Mouse (Mus musculus) lung, embryonic 16.5 days (tissue): Measurements from ENCODE around the gene Lonrf2. TPM values are rescaled to one million over a fixed set of nuclear protein-coding genes. Genes with fewer than 3 reads are reported as not detected.
A peak's percentile ranks its signal among the peaks of the same experiment; 100 is the strongest.

Experiments
- ATAC-seq: fragments of 200-750 bp; cut with Nextera tagmentation; 2 replicates; pipeline ENCODE4 v1.8.0; 2017; ENCODE audit warnings: low read depth, mild to moderate bottlenecking, moderate library complexity
- H3K27ac ChIP-seq: fragments of 300-500 bp; sonication (generic); 2 replicates; pipeline ENCODE4 v1.5.1; 2014; ENCODE audit warnings: mild to moderate bottlenecking, control low read depth, low read length
- H3K27me3 ChIP-seq: fragments of 300-500 bp; sonication (generic); 2 replicates; pipeline ENCODE4 v1.6.1; 2014; ENCODE audit warnings: low read depth, low read length, mixed read lengths; ENCODE audit not compliant: control insufficient read depth, insufficient read depth
- H3K36me3 ChIP-seq: fragments of 300-500 bp; sonication (generic); 2 replicates; pipeline ENCODE4 v1.6.1; 2014; ENCODE audit warnings: low read length; ENCODE audit not compliant: control insufficient read depth, insufficient read depth
- H3K4me1 ChIP-seq: fragments of 300-500 bp; sonication (generic); replicated peaks from 2 replicates; pipeline ENCODE4 v1.6.1; 2014; ENCODE audit warnings: low read length, mixed read lengths; ENCODE audit not compliant: control insufficient read depth, insufficient read depth
- H3K4me2 ChIP-seq: fragments of 300-500 bp; sonication (generic); 2 replicates; pipeline ENCODE4 v1.6.1; 2014; ENCODE audit warnings: low read depth, low read length, control low read depth
- H3K4me3 ChIP-seq: fragments of 300-500 bp; sonication (generic); 2 replicates; pipeline ENCODE4 v1.5.1; 2014; ENCODE audit warnings: mild to moderate bottlenecking, low read length, control low read depth
- H3K9ac ChIP-seq: fragments of 300-500 bp; sonication (generic); 2 replicates; pipeline ENCODE4 v1.6.1; 2014; ENCODE audit warnings: low read length, control low read depth
- H3K9me3 ChIP-seq: fragments of 300-500 bp; sonication (generic); 2 replicates; pipeline ENCODE4 v1.6.1; 2016; ENCODE audit warnings: low read length; ENCODE audit not compliant: control insufficient read depth
- WGBS: fragments of 180-500 bp; shearing (Covaris S2); extraction: QIAGEN DNeasy Blood & Tissue Kit; methylation state at CpG from one replicate; pipeline ENCODE4 v1.1.7; 2014; 5-methylcytosine and 5-hydroxymethylcytosine counted together
- polyA plus RNA-seq: library from polyadenylated mRNA; unstranded; fragments of >200 nt; fragmentation: Nextera tagmentation; extraction: Ambion mirVana; gene quantifications from 2 replicates; pipeline ENCODE4 v1.2.1, GENCODE M21; 2015

Lonrf2 gene
- polyA plus RNA-seq, 1 experiment from 2014 or later: 0.40 TPM

DNA sequence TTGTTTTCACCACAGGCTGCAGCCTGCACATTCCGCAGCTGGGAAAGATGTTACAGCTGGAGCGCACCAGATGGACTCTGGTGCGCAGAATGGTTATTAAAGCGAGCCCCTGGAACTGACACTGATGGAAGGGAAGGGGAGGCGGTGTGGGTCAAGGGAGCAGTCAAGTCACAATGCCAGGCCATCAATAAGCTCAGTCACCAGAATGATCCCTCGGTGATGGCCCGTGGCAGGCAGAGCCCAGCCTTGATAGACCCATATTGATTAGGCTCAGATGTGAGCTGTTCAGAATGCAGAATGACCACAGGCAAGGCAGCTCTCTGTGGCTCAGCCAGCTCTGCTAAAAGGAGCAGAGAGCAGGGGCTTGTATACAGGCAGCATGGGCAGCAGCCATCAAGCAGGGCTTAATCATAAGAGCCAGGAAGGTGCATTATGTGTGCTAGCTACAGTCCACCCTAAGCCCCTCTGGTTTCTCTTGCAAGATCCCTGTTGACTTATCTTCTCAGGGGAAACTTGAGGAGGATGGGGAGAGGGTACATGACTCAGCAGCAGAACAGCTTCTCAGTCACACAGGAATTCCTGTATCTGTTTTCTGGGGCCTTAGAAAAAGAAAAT lies 46.4 kb downstream of the Lonrf2 start:
- H3K9me3 ChIP-seq: no peaks in the 10 kb centered on the region
- H3K27me3 ChIP-seq: no peaks in the 10 kb centered on the region
- H3K27ac ChIP-seq: no peak overlapping the region
- H3K4me1 ChIP-seq: no peaks in the 10 kb centered on the region
- no peaks in the 10 kb centered on the region for H3K36me3 ChIP-seq
- no peak for ATAC-seq
- 56% methylated on average over 7 of the region's 7 CpGs for WGBS
- no peak overlapping the region for H3K4me3 ChIP-seq
- H3K4me2 ChIP-seq: no peak overlapping the region
- no peak overlapping the region for H3K9ac ChIP-seq

DNA sequence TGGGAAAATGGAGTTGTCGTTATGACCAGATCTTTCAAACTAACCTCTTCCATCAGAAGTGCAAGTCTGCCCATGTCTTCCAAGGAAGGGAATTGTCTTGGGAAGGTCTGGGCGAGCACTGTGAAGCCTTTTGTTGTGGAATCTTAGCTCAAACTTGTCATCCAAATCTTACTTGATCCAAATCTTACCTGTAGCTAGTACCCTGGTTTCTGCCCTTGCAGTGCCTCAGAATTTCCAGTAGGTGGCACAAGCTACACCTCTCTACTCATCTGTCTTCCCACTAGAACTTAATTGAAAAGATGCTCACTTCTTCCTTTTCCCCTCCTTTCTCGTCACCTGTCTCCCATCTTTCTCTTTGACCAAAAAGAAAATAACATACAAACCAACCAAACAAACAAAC lies 47.6 kb downstream of the Lonrf2 start:
- H3K9ac ChIP-seq: no peak overlapping the region
- no peaks in the 10 kb centered on the region for H3K4me1 ChIP-seq
- 73% methylated on average over 3 of the region's 3 CpGs for whole genome bisulfite sequencing
- H3K27ac ChIP-seq: no peak overlapping the region
- H3K9me3 ChIP-seq: no peaks in the 10 kb centered on the region
- ATAC-seq: no peak
- H3K4me2 ChIP-seq: no peak overlapping the region
- H3K27me3 ChIP-seq: no peaks in the 10 kb centered on the region
- no peak overlapping the region for H3K4me3 ChIP-seq
- H3K36me3 ChIP-seq: no peaks in the 10 kb centered on the region

DNA sequence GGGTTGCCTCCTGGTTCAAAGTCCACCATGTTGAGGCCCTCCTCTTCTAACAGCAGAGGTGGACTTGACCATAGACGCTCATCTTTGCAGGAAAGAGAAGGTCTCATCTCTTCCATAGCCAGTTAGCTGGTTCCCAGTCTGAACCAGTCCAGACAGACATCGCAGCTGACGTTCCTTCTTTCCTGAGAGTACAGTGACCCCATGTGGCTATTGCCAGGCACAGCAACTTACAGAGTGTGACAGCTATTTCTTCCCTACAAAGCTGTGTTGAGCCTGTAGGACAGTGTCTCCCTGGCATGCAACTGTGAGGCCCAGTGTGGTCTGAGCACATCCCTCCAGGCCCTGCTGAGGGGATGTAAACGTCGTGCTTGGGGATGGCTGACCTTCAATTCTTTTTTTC lies 49.1 kb downstream of the Lonrf2 start:
- Histone ChIP-seq H3K27ac (no peak overlapping the region), H3K36me3 (no peaks in the 10 kb centered on the region), H3K9me3 (no peaks in the 10 kb centered on the region), H3K27me3 (no peaks in the 10 kb centered on the region), H3K4me3 (no peak overlapping the region), H3K9ac (no peak overlapping the region), H3K4me2 (no peak overlapping the region), H3K4me1 (no peaks in the 10 kb centered on the region)
- ATAC-seq: no peak
- 5% methylated on average over 5 of the region's 5 CpGs for WGBS

GRCm38 (mm10) chr1:38786358-38786757 lies 50.2 kb downstream of the Lonrf2 start:
- Histone ChIP-seq H3K27ac (no peak overlapping the region), H3K36me3 (no peaks in the 10 kb centered on the region), H3K4me3 (no peak overlapping the region), H3K4me2 (no peak overlapping the region), H3K4me1 (no peaks in the 10 kb centered on the region), H3K27me3 (no peaks in the 10 kb centered on the region), H3K9ac (no peak overlapping the region), H3K9me3 (no peaks in the 10 kb centered on the region)
- 62% methylated on average over 7 of the region's 7 CpGs for WGBS
- no peak for ATAC-seq

DNA sequence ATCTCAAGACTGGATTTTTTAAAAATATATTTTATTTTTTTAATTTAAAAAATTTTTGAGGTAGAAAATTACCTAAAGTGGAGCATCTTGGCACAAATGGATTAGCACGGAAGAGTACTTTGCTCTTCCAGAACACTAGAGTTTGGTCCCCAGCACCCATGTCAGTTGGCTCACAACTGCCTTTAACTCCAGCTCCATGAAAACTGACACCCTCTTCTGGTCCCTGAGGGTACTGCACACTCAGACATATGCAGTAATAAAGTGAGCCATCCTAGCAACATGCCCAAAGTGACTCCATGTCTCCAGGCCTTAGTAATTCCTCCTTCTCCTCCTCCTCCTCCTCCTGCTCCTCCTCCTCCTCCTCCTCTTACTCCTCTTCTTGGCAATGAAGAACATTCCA lies 58.2 kb downstream of the Lonrf2 start:
- Histone ChIP-seq H3K36me3 (no peaks in the 10 kb centered on the region), H3K27ac (no peak overlapping the region), H3K27me3 (no peaks in the 10 kb centered on the region), H3K9me3 (no peaks in the 10 kb centered on the region), H3K4me2 (no peak overlapping the region), H3K4me1 (no peaks in the 10 kb centered on the region), H3K9ac (no peak overlapping the region), H3K4me3 (no peak overlapping the region)
- ATAC-seq: no peak
- 97% methylated on average over 1 of the region's 1 CpGs for whole genome bisulfite sequencing

DNA sequence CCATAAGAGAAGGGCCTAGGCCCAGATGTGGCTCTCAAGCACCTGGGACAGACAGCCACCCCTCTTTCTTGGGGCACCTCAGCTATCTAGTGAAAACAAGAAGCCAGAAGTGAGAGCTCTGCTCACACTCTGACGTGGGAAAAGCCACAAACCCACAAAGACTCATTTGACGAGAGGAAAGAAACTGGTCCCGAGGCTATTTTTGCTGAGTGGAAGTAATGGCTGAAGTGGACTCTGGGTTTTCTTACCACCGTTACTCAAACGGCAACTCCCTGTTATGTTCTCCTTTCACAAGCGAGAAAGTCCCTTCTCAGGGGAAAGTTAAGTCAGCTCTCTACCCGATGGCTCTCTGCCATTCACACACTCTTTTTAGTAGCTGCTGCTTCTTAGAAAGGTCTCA lies 59.0 kb downstream of the Lonrf2 start:
- Histone ChIP-seq H3K27me3 (no peaks in the 10 kb centered on the region), H3K9ac (no peak overlapping the region), H3K9me3 (no peaks in the 10 kb centered on the region), H3K4me2 (no peak overlapping the region), H3K27ac (no peak overlapping the region), H3K4me1 (no peaks in the 10 kb centered on the region), H3K4me3 (no peak overlapping the region), H3K36me3 (no peaks in the 10 kb centered on the region)
- no peak for ATAC-seq
- 61% methylated on average over 7 of the region's 7 CpGs for WGBS

GRCm38 (mm10) chr1:38775713-38776112 lies 60.8 kb downstream of the Lonrf2 start:
- Histone ChIP-seq H3K4me1 (no peaks in the 10 kb centered on the region), H3K27me3 (no peaks in the 10 kb centered on the region), H3K27ac (no peak overlapping the region), H3K36me3 (no peaks in the 10 kb centered on the region), H3K4me3 (no peak overlapping the region), H3K9me3 (no peaks in the 10 kb centered on the region), H3K4me2 (no peak overlapping the region), H3K9ac (no peak overlapping the region)
- 88% methylated on average over 5 of the region's 5 CpGs for WGBS
- ATAC-seq: no peak

DNA sequence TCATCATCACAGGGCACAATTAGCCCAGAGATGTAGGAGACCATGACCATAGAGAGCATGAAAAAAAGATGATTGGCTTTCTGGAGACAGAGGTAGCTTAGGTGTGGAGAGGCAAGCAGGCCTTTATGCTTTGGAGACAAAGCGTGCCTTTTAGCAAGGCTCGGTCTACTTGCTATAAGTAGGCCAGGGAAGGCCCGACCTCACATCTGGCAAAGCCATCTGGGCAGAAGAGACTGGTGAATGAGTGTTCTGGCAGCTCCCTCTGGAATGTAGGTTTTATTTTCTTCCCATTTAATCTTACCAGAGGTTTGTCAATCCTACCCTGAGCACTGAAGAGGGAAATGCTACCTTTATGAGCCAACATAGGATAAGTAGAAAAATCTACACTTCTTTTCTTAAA lies 65.8 kb downstream of the Lonrf2 start:
- ATAC-seq: no peak
- 62% methylated on average over 3 of the region's 3 CpGs for WGBS
- no peak overlapping the region for H3K4me3 ChIP-seq

GRCm38 (mm10) chr1:38769920-38770319 lies 66.6 kb downstream of the Lonrf2 start:
- Histone ChIP-seq H3K9ac (no peak overlapping the region), H3K9me3 (no peaks in the 10 kb centered on the region), H3K4me1 (peaks cover 9% of the 10 kb centered on the region), H3K4me2 (no peak overlapping the region), H3K27me3 (no peaks in the 10 kb centered on the region), H3K4me3 (no peak overlapping the region), H3K27ac (no peak overlapping the region), H3K36me3 (no peaks in the 10 kb centered on the region)
- 27% methylated on average over 6 of the region's 6 CpGs for WGBS
- ATAC-seq: no peak

More for the DNA sequence above, 65.8 kb downstream of the Lonrf2 start:
- H3K4me1 ChIP-seq: peaks cover 9% of the 10 kb centered on the region
- H3K9ac ChIP-seq: no peak overlapping the region
- no peaks in the 10 kb centered on the region for H3K9me3 ChIP-seq
- no peaks in the 10 kb centered on the region for H3K36me3 ChIP-seq
- H3K4me2 ChIP-seq: no peak overlapping the region
- no peaks in the 10 kb centered on the region for H3K27me3 ChIP-seq
- H3K27ac ChIP-seq: no peak overlapping the region

DNA sequence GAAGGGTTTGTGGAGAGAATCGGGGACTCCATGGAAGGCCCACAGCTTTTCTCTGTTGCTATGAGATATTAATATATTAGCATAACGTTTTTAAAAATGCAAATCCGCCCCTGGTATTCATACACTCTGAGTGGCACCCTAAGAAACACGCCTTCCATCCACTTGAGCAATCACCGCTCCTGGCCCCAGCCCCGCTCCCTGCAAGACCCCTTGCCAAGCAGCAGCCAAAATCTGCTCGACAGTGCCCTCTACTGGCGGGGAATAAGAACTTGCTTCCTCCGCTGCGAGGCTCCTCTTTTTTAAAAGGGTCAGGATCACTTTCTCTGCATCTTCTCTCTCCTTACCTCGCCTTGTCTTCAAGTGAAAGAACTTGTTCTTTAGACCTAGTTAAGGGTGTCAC lies 68.7 kb downstream of the Lonrf2 start:
- 7% methylated on average over 11 of the region's 11 CpGs for WGBS
- Histone ChIP-seq H3K9me3 (no peaks in the 10 kb centered on the region), H3K4me3 (peak overlapping the region; percentile 22), H3K9ac (no peak overlapping the region), H3K36me3 (no peaks in the 10 kb centered on the region), H3K27me3 (no peaks in the 10 kb centered on the region), H3K27ac (peak overlapping the region; percentile 66; the same call in 1 of the 2 replicates), H3K4me1 (peaks cover 9% of the 10 kb centered on the region), H3K4me2 (peak overlapping the region; percentile 49)
- peak; percentile 81 for ATAC-seq
